Comparison of ENCODE assay signal across 7 mouse cellular contexts in genomic region chr2:28467860-28468485, GRCm38 (mm10). TPM values are rescaled to one million over a fixed set of nuclear protein-coding genes. Genes with fewer than 3 reads are reported as not detected.
DNase-seq lines count a peak whose midpoint lies in the region; ATAC-seq lines count a peak whose summit lies in the region.

Gene Mrps2 (plus strand): TSS chr2:28468066.

- under 1% methylated on average over 52 of the region's 52 CpGs for WGBS in intestine, embryonic 15.5 days
- under 1% methylated on average over 52 of the region's 52 CpGs for WGBS in midbrain, embryonic 10.5 days

- peak within 1 kb of the TSS; percentile 89 for H3K9ac ChIP-seq in intestine, embryonic 15.5 days

- H3K4me2 ChIP-seq in intestine, embryonic 15.5 days (replicated peaks): peak within 1 kb of the TSS; percentile 73

- H3K36me3 ChIP-seq in intestine, embryonic 15.5 days: peaks cover 35% of the 10 kb centered on the region
- H3K36me3 ChIP-seq in midbrain, embryonic 10.5 days: peaks cover 44% of the 10 kb centered on the region

- H3K27me3 ChIP-seq in intestine, embryonic 15.5 days (replicated peaks): no peaks in the 10 kb centered on the region
- H3K27me3 ChIP-seq in midbrain, embryonic 10.5 days (ENCODE audit: low read depth, poor library complexity, severe bottlenecking): peaks cover 18% of the 10 kb centered on the region

- H3K27ac ChIP-seq in intestine, embryonic 15.5 days: peak within 1 kb of the TSS; percentile 19; the same call in 1 of the 2 replicates
- peak within 1 kb of the TSS; percentile 95 for H3K27ac ChIP-seq in midbrain, embryonic 10.5 days (replicated peaks)

- H3K4me1 ChIP-seq in intestine, embryonic 15.5 days (replicated peaks): peaks cover 18% of the 10 kb centered on the region
- H3K4me1 ChIP-seq in midbrain, embryonic 10.5 days: peaks cover 25% of the 10 kb centered on the region

- intact Hi-C loops in gastrocnemius, postnatal 36 days (cut with DNase I): no loop called here
- intact Hi-C loops in left cerebral cortex, postnatal 25 days (cut with DNase I): no loop called here

- H3K4me3 ChIP-seq in intestine, embryonic 15.5 days (replicated peaks): peak within 1 kb of the TSS; percentile 76
- H3K4me3 ChIP-seq in midbrain, embryonic 10.5 days: peak within 1 kb of the TSS; percentile 92

- ATAC-seq in intestine, embryonic 15.5 days: peak; percentile 93

- DNase-seq in adrenal gland, adult (ENCODE audit: inconsistent age in 2 of 2, low spot score in 1 of 2): peak; percentile 88 to 95
- peak; percentile 92 for DNase-seq in embryo, embryonic 11 days
- DNase-seq in gastrocnemius, postnatal 36 days: peak; percentile 71 to 77
- DNase-seq in left cerebral cortex, postnatal 25 days (ENCODE audit: low spot score in 2 of 2): peak; percentile 85 to 90
- peak; percentile 93 for DNase-seq in midbrain, embryonic 10.5 days (ENCODE audit: low spot score)
- peak; percentile 89 for DNase-seq in right cerebral cortex, postnatal 4 days

- no peaks in the 10 kb centered on the region for H3K9me3 ChIP-seq in intestine, embryonic 15.5 days
- no peaks in the 10 kb centered on the region; the same call in 1 of the 2 replicates for H3K9me3 ChIP-seq in midbrain, embryonic 10.5 days (replicated peaks)

RNA-seq across cellular contexts. Expression of gene Mrps2, which starts in this region (rescaled TPM):
- total RNA-seq in gastrocnemius, postnatal 36 days (2021): 10 to 100 TPM; 21.4 to 24.8 TPM
- 62.4 and 66.0 TPM in 2 replicates for polyA plus RNA-seq in intestine, embryonic 15.5 days (2015; fragmentation: Nextera tagmentation; extraction: Ambion mirVana)
- total RNA-seq in left cerebral cortex, postnatal 25 days (2021): 10 to 100 TPM; 39.1 to 41.1 TPM
- 61.4 and 67.8 TPM in 2 replicates for polyA plus RNA-seq in midbrain, embryonic 10.5 days (2016; fragmentation: Nextera tagmentation; extraction: Ambion mirVana)

Comparison
In these comparisons a context has a peak if more than half of its experiments do, and no peak if none do; other contexts are left out.
1. Peak in every context shown above with its lines: DNase-seq, ATAC-seq, H3K4me3 ChIP-seq and H3K27ac ChIP-seq.